Mouse (Mus musculus): ENCODE results near the gene Rpl13a.

GRCm38 (mm10) chr7:45077322-45077721 is 51.2 kb downstream of the Rpl13a start:
- no peak for TF ChIP-seq CTCF (IDR thresholded peaks at IDR 0.05; ENCODE audit: low read depth, low read length)
- no peak for TF ChIP-seq GATA1 (IDR thresholded peaks at IDR 0.05; ENCODE audit: borderline replicate concordance, low read length)
- TF ChIP-seq POLR2AphosphoS5 (IDR thresholded peaks at IDR 0.05; ENCODE audit: insufficient replicate concordance, low read depth, low read length), result no peak
